Mouse (Mus musculus) induced T-regulatory cell, adult 2 months (primary cell): ENCODE results near the gene Mark2.

ENCODE experiments used
- DNase-seq: peaks from one replicate; pipeline ENCODE4 v3.0.0-alpha.2; 2012; ENCODE audit warnings: low read depth

The Mark2 gene

DNA sequence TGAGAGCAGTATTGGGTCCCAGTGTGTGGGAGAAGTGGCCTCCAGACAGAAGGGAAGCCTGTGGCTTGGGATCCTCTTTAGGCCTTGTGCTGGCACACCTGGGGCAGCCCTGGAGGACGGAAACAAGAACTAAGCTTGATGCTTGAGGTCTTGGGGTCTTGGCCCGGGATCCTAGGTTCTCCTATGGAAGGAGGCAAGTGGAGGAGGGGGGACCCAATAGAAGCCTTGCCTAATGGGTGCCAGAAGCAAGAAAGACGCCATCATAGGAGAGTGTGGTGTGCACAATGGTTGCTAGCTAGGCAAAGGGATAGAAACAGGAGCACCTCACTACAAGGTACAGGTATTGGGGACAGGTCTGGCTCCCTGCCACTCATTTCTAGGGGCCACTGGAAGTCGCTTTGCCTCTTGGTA is 75.2 kb downstream of the Mark2 start:
- DNase-seq = no peak

DNA sequence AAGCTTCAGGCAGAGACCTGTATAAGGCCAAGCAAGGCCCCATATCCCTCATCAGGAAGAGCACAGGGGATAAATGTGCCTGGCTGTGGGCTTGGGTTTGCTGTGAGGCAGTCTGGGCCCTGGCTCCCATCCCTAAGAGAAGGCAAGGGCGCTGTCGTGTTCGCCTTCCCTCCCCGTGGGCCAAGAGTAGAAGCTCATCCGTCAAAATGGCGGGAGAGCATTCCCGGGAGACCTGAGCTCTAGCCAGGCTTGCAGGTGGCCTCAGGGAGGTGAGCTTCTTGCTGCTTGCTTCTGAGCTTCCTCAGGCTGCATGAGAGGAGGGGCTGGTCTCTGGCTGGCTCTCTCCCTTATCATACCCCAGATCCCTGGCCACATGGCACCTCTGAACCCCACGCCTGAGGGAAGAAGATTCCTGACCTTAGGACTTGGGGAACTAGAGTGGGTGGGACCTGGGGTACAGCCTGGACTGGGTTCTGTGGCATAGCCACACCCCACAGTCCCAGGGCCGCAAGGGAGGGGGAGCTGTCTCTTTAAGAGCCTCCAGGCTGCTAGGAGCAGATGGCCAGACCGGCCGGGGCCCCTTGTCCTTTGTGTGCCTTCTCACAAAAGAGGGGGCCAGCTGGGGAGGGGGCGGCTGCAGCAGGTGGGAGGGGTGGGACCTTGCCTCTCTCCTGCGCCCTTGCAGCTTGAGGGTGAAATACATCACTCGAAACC is 76.0 kb downstream of the Mark2 start:
- no peak for DNase-seq

DNA sequence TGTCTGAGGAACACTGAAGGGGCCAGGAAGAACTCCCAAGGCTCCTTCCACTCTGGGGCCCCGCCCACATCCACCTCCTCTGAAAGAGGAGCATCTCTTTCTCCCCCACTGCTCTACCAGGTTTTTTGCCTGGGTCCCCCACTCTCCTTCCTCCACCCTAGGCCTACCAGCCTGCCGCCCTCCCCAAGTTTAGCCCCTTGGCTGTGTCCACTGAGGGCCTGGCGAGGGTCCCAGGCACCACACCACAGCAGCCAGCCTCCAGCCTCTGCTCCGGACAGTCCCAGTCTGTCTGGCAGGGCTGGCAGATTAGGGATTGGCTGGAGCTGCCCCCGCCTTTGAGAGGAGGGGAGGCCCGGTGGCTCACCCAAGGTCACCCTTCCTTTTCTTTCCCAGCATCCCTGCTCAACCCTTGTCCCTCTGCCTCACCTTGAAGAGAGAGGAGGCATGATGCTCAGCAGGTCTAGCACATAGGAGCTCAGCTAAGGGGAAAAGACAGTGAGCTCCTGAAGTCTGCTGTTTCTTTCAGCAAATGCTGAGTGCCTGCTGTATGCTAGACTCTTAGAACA is 76.8 kb downstream of the Mark2 start:
- DNase-seq = no peak

DNA sequence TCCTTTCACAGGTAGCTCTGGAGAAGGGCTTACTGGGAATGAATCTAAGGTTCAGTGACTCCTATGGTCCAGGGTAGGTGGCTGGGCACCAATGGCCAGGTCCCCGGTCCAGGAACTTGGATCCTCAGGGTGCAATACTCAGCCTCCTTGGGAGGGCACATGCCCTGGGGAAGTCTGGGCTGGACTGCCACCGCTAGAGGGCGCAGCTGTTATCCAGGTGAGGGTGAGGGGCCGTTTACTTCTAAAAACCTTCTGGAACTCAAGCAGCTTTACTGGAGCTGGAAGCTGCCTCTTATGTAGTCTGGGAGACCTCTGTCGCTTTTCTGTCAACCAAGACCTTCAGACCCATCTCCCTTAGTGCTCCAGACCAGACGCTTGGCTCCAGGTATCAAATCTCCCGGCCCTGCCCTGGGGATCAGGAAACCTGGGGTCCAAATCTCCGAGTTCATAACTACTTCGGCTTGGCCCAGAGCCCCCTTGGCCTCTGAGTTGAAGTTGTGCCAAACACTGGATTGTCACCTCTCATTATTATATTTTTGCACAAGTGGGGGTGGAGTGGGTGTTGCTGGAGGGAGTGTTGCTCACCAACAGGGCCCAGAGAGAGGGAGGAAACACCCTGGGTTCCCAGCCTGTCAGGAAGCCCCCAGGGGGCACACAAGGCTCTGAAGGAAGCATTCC is 77.4 kb downstream of the Mark2 start:
- DNase-seq = peak; percentile 90

DNA sequence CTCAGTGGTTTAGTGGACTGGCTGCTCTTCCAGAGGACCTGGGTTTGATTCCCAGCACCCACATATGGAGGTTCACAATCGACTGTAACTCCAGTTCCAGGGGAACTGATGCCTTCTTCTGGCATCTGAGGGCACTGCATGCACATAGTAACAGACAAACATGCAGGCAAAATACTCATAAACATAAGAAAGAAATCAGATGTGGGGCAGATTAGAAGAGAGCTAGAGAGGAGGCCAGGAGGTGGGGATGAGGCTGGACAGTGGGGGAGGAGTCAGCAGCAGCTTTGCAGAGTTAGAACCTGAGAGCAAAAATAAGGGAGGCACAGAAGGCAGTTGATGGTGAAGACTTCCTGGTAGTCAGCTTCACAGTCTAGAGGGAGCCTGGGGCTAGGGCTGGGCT is 79.1 kb downstream of the Mark2 start:
- DNase-seq = no peak

DNA sequence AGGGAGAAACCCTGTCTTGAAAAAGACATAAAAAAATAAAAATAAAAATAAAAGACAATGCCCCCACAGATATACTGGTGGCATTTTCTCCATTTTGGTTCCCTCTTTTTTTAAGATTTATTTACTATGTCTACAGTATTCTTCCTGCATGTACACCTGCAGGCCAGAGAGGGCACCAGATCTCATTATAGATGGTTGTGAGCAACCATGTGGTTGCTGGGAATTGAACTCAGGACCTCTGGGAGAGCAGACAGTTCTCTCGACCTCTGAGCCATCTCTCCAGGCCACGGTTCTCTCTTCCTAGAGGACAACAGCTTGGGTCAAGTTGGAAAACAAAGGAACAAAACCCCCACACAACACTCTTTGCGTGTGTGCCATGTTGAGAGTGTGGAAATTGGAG is 79.7 kb downstream of the Mark2 start:
- DNase-seq = no peak

DNA sequence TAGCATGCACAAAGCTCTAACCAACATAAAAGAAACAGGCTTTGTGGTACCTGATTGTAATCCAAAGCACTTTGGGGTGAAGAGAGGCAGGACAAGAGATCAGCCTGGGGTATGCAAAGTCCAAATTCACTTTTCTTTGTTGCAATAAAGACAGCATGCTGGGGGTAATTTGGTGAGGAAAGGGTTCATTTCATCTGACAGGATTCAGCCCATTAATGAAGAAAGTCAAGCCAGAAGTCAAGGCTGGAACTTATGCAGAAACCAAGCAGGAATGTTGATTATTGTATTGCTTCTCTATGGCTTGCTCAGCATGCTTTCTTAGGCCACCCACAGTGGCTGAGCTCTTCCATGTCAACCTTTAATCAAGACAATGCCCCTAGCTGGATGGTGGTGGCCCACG is 80.2 kb downstream of the Mark2 start:
- no peak for DNase-seq

DNA sequence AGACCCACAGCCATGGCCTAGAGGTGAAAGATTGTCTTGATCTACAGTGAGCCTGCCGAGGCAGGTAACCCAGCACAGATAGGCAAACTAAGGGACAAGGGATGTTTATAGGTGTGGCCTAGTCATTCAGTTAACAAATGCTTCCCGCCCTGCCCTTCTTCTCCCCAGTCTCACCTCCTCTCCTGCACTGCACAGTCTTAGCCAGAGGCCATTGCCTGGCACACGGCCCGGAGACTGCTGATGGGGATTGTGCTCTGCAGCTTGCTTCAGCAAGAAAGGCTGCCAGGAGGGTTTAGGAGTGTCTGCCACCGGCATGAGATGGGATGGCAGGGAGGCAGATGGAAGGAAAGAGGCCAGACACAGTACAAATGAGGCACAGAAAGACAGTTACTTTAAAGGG is 83.8 kb downstream of the Mark2 start:
- DNase-seq = no peak

DNA sequence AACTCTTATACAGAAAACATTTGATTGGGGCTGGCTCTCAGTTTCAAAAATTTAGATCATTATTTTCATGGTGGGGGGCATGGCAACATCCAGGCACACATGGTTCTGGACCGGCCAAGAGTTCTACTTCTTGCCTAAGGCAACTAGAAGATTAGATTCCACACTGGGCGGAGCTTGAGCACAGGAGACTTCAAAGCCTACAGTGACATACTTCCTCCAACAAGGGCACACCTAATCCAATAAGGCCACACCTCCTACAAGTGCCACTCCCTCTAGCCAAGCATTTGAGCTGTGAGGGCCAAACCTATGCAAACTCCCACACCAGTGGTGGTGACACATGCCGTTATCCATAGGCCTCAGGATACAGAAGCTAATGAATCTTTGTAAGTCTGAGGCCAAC is 95.6 kb downstream of the Mark2 start:
- DNase-seq = no peak

DNA sequence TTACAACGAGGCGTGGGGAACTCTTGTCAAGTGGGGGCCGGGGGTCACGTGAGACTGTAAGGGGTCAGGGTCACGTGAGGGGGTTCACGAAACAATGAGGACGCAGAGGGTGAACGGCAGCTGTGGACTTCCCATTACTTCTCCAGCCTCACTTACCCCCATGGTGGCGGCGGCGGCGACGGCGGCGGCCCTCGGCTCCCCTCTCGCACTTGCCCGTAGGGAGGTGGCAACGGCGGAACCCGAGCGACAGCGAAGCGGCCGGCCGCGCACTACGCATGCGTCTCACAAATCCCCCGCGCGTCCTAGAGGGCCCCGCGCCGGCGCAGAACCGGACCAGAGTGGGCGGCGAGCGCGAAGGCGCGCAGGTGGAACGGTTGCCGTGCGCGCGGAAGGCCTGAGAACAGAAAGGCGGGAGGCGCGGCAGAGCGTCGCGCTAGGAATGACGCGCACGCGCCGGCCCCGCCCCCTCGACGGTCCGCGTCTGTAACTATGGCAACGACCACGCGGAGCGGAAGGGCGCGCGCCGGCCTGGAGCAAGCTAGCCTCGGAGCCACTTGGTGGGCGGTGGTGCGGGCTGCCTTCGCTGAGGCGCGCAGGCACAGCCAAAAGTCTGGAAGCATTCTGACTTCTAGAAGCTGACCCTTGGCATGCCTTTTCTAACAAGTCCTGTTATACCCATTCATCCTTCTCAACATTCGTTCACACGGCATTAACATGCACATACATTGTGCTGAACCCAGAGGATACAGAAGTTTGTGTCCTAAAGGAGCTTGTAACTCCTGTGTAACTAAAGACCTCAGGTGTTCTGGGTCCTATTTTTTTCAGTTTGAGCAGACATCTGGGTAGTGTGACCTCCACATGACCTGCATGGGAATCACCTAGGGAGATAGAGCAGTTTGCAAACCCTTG is 100.6 kb downstream of the Mark2 start, which contains the start of gene Naa40:
Gene Naa40, minus strand, starts transcription at position 402 of the 909 bp plus-strand sequence.
- peak; percentile 97 for DNase-seq

DNA sequence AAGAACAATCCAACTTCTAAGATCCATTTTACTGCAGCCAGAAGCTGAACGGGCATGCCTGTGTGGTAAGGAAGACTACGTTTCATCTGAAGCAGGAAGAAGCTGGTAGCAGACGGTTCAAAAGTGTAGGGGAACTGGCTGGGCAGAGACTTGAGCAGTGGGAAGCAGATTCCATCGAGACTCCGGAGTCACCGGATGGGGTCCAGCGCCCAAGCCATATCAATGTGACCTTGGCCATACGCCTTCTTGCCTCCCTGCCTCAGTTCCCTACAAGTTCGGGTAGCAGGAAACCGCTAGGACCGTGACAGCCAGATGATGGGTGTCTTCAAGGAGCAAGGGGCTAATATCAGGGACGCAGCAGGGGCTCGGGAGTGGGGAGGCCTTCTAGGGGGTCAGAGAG is 101.4 kb downstream of the Mark2 start:
- peak; percentile 50 for DNase-seq

DNA sequence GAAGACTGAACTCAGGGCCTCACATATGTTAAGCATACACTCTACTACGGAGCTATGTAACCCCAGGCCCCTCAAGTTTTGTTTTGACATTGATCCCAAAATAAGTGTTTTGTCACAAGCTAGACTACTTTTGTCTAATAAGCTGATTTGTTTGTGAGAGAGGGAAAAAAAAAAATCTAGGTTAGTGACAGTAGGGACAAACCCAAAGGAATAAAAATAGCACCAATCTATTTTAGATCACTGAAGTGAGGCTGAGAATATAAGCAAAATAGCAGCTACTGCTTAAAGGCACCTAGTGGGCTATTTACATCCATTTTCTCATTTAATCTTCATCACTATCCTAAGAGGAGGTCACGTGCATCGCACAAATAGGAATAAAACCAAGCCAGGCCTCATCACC is 102.1 kb downstream of the Mark2 start:
- DNase-seq = no peak

DNA sequence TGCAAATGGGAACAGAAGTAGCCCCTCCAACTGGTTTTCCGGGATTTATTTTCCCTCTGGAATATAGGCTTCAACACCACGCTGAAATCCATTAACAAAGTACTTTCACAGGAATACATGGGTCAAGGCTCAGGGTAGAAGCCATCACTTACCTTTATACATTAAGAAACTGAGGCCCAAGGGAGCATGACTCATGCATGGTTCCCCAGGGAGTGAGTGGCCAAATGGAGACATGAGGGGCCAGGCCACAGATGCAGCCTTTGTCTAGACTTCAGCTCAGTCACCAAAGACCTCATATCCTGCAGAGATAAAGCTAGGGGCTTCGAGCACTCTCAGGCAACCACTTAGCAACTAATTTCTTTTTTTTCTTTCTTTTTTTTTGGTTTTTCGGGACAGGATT is 104.9 kb downstream of the Mark2 start:
- no peak for DNase-seq

DNA sequence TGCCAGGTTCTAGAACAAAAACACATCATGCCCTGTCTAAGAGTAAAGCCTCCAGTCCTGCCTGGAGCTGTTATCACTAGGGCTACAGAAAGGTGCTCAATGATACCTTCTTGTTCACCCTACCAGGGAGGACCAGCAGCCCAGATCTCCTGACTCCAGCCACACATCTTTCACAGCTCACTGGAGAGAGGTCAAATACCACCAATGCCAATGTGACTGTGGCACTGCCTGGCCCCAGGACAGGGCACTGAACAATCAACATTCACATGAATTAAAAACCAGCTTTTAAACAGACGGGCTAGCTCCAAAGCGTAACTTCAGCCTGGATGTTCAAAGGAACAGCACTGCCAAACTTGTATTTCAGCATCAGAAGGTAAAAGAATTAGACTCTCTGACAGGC is 105.6 kb downstream of the Mark2 start:
- DNase-seq = no peak

DNA sequence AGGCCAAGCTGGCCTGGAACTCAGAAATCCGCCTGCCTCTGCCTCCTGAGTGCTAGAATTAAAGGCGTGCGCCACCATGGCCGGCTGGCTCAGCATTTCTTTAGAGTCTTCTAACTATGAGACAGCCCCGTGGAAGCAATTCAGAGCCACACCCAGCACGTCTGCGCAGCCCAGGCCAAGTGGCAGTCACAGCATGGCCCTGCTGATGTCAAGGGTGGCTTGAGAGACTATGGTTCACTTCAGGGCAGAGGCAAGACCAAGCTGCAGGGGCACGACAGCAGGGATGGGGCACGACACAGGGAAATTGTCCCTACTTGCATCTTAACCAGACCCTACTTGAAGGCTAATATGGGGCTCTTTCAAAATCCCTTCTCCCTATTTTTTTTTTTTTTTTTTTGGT is 106.2 kb downstream of the Mark2 start:
- DNase-seq = no peak

DNA sequence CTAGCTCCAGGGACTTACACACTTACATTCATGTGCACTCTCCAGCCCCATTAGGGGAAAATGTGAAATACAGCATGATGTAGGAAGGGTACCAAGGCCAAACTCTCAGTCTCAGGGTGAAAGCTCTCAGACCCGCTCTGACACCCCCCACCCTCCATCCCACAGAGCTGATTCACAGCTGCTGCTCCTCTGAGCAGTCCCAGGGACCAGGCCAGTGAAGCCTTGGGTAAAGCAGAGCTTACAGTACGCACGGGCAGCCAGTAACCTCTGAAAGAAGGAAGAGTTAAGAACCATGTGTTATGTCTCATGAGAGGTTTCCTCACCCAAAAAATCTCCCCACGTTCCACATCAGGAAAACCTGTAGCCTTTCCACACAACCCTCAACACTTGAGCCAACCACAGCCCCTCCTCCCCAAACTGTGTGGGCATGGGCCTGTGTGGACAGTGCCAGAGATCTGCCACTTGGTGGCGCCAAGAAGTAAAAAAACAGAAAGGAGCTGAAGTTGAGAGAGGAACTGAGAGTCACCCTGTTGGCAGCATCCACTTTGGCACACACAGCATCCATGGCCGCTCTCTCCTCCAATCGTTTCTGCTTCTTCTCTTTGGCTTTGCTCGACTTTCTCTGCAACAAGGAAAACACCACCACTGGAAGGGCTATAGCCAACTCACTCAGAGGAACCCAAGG is 107.0 kb downstream of the Mark2 start:
- peak; percentile 85 for DNase-seq

DNA sequence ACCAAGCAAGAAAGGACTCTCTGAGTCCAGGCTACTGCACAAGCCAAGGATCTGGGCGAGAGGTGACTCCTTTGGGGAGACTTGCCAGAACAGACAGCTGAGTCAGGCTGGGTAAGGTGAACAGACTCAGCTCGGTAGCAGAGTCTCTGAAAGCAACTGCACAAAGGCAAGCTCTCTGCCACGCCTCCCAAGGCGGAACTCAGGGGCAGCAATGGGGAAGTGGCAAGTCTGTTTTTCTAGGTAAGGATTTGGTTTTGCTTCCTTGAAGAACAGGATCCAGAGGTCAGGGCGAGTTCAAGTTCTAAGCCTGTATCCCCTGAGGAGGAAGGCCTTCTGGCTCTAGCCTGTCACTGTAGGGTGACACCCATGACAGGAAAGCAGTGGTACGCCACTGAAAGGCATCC is 115.1 kb downstream of the Mark2 start:
- DNase-seq = no peak
